Mouse (Mus musculus) forebrain, embryonic 11.5 days (tissue): Measurements from ENCODE around the gene Prr23a1. TPM values are rescaled to one million over a fixed set of nuclear protein-coding genes. Genes with fewer than 3 reads are reported as not detected.

Source experiments
- ATAC-seq: fragments of 200-750 bp; cut with Nextera tagmentation; replicated peaks from 2 replicates; pipeline ENCODE4 v1.8.0; 2017; ENCODE audit warnings: moderate TSS enrichment; ENCODE audit not compliant: low FRiP score
- DNase-seq: peaks from one replicate; pipeline ENCODE4 v3.0.0-alpha.2; 2017; ENCODE audit warnings: low spot score
- H3K27ac ChIP-seq: fragments of 300-500 bp; sonication (generic); 2 replicates; pipeline ENCODE4 v1.5.1; 2014; ENCODE audit warnings: low read depth, low read length
- H3K27me3 ChIP-seq: fragments of 300-500 bp; sonication (generic); 2 replicates; pipeline ENCODE4 v1.6.1; 2014; ENCODE audit warnings: mild to moderate bottlenecking, low read length, mixed read lengths; ENCODE audit not compliant: control insufficient read depth, insufficient read depth
- H3K36me3 ChIP-seq: fragments of 300-500 bp; sonication (generic); 2 replicates; pipeline ENCODE4 v1.6.1; 2014; ENCODE audit warnings: mild to moderate bottlenecking, low read length, moderate library complexity, mixed read lengths; ENCODE audit not compliant: control insufficient read depth, insufficient read depth
- H3K4me1 ChIP-seq: fragments of 300-500 bp; sonication (generic); replicated peaks from 2 replicates; pipeline ENCODE4 v1.6.1; 2014; ENCODE audit warnings: low read length, mixed read lengths; ENCODE audit not compliant: control insufficient read depth, insufficient read depth
- H3K4me2 ChIP-seq: fragments of 300-500 bp; sonication (generic); 2 replicates; pipeline ENCODE4 v1.6.1; 2014; ENCODE audit warnings: low read depth, mild to moderate bottlenecking, low read length, moderate library complexity, mixed read lengths; ENCODE audit not compliant: severe bottlenecking
- H3K4me3 ChIP-seq: fragments of 300-500 bp; sonication (generic); 2 replicates; pipeline ENCODE4 v1.5.1; 2014; ENCODE audit warnings: low read depth, low read length
- H3K9ac ChIP-seq: fragments of 300-500 bp; sonication (generic); 2 replicates; pipeline ENCODE4 v1.6.1; 2014; ENCODE audit warnings: low read length
- H3K9me3 ChIP-seq: fragments of 300-500 bp; sonication (generic); 2 replicates; pipeline ENCODE4 v1.6.1; 2016; ENCODE audit warnings: low read length, mixed read lengths; ENCODE audit not compliant: control insufficient read depth
- WGBS: fragments of 180-500 bp; shearing (Covaris S2); extraction: QIAGEN DNeasy Blood & Tissue Kit; methylation state at CpG from one replicate; pipeline ENCODE4 v1.1.7; 2014; 5-methylcytosine and 5-hydroxymethylcytosine counted together
- polyA plus RNA-seq: library from polyadenylated mRNA; unstranded; fragments of >200 nt; fragmentation: Nextera tagmentation; extraction: Ambion mirVana; gene quantifications from 2 replicates; pipeline ENCODE4 v1.2.1, GENCODE M21; 2014

Gene Prr23a1
- polyA plus RNA-seq, 1 experiment from 2014 or later: not detected

GRCm38 (mm10) chr9:98818971-98819370 is 23.3 kb upstream of the Prr23a1 start:
- no peaks in the 10 kb centered on the region for H3K27me3 ChIP-seq
- no peak overlapping the region for H3K9ac ChIP-seq
- H3K4me1 ChIP-seq: no peaks in the 10 kb centered on the region
- H3K4me2 ChIP-seq: no peak overlapping the region
- DNase-seq: no peak
- no peaks in the 10 kb centered on the region for H3K9me3 ChIP-seq
- H3K27ac ChIP-seq: no peak overlapping the region
- no peak overlapping the region for H3K4me3 ChIP-seq
- WGBS: 87% methylated on average over 5 of the region's 5 CpGs
- no peaks in the 10 kb centered on the region for H3K36me3 ChIP-seq
- ATAC-seq: no peak

DNA sequence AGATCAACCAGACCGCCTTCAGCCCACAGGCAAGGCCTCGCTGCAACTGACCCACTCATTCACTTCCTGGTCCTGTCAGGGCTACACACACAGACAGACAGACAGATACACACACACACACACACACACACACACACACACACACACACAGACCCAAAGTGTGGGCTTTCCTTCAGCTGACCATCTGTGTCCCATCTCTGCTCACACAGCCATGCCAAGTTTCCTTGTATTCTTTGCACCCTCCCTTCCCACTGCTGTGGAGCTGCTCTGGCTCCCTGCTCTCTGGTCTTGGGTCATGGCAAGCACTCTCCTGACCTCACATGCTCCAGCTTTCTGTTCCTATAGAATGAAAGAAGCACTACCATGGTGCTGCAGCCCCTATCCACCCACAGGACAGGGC is 22.8 kb upstream of the Prr23a1 start:
- no peak overlapping the region for H3K4me3 ChIP-seq
- WGBS: 81% methylated on average over 2 of the region's 2 CpGs
- H3K27ac ChIP-seq: no peak overlapping the region
- no peaks in the 10 kb centered on the region for H3K4me1 ChIP-seq
- no peak for DNase-seq
- H3K4me2 ChIP-seq: no peak overlapping the region
- H3K9me3 ChIP-seq: no peaks in the 10 kb centered on the region
- no peak for ATAC-seq
- no peaks in the 10 kb centered on the region for H3K27me3 ChIP-seq
- no peak overlapping the region for H3K9ac ChIP-seq
- no peaks in the 10 kb centered on the region for H3K36me3 ChIP-seq

GRCm38 (mm10) chr9:98820461-98820860 is 21.8 kb upstream of the Prr23a1 start:
- H3K9me3 ChIP-seq: no peaks in the 10 kb centered on the region
- DNase-seq (no peak), ATAC-seq (no peak)
- no peaks in the 10 kb centered on the region for H3K27me3 ChIP-seq
- no peak overlapping the region for H3K27ac ChIP-seq
- 91% methylated on average over 4 of the region's 4 CpGs for WGBS
- H3K36me3 ChIP-seq: no peaks in the 10 kb centered on the region
- no peak overlapping the region for H3K4me3 ChIP-seq
- no peak overlapping the region for H3K4me2 ChIP-seq
- no peaks in the 10 kb centered on the region for H3K4me1 ChIP-seq
- H3K9ac ChIP-seq: no peak overlapping the region

- Histone ChIP-seq H3K4me2 (no peak overlapping the region), H3K27ac (no peak overlapping the region), H3K9ac (no peak overlapping the region), H3K27me3 (no peaks in the 10 kb centered on the region), H3K36me3 (no peaks in the 10 kb centered on the region), H3K4me1 (no peaks in the 10 kb centered on the region), H3K9me3 (no peaks in the 10 kb centered on the region), H3K4me3 (no peak overlapping the region)
- ATAC-seq (no peak), DNase-seq (no peak)
Observed at GRCm38 (mm10) chr9:98821067-98821466, 21.2 kb upstream of the Prr23a1 start.

- Histone ChIP-seq H3K4me3 (no peak overlapping the region), H3K9ac (no peak overlapping the region), H3K27me3 (no peaks in the 10 kb centered on the region), H3K4me2 (no peak overlapping the region), H3K36me3 (no peaks in the 10 kb centered on the region), H3K4me1 (no peaks in the 10 kb centered on the region), H3K27ac (no peak overlapping the region), H3K9me3 (no peaks in the 10 kb centered on the region)
- WGBS: 89% methylated on average over 7 of the region's 7 CpGs
- DNase-seq (no peak), ATAC-seq (no peak)
Observed at GRCm38 (mm10) chr9:98823805-98824204, 18.5 kb upstream of the Prr23a1 start.

DNA sequence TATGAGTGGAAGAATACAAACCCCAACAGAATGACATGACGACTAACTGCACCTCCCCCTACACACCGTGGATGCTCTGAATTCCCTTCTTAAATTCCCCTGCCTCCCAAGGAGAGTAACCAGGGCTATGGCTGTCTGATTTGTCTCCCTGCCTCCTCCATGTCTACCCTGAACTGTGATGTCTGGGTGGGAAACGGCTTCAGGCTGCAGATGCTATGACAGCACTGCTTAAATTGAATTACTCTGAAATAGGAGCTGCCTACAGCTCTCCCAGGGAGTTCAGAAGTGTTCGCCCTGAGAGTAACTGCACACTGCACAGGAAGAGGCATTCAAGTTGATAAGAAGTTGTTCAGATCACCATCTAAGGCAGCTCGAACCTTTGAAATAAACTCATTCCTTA is 12.8 kb upstream of the Prr23a1 start:
- Histone ChIP-seq H3K36me3 (no peaks in the 10 kb centered on the region), H3K9ac (no peak overlapping the region), H3K4me2 (no peak overlapping the region), H3K4me3 (no peak overlapping the region), H3K27ac (no peak overlapping the region), H3K9me3 (no peaks in the 10 kb centered on the region), H3K4me1 (no peaks in the 10 kb centered on the region), H3K27me3 (no peaks in the 10 kb centered on the region)
- no peak for DNase-seq
- 65% methylated on average over 5 of the region's 5 CpGs for WGBS
- no peak for ATAC-seq

GRCm38 (mm10) chr9:98837537-98838074 is 4.7 kb upstream of the Prr23a1 start:
- Histone ChIP-seq H3K4me2 (no peak overlapping the region), H3K27ac (no peak overlapping the region), H3K9ac (no peak overlapping the region), H3K36me3 (no peaks in the 10 kb centered on the region), H3K27me3 (no peaks in the 10 kb centered on the region), H3K4me1 (no peaks in the 10 kb centered on the region), H3K4me3 (no peak overlapping the region), H3K9me3 (no peaks in the 10 kb centered on the region; the same call in 1 of the 2 replicates)
- DNase-seq (no peak), ATAC-seq (no peak)
- 86% methylated on average over 7 of the region's 7 CpGs for WGBS

DNA sequence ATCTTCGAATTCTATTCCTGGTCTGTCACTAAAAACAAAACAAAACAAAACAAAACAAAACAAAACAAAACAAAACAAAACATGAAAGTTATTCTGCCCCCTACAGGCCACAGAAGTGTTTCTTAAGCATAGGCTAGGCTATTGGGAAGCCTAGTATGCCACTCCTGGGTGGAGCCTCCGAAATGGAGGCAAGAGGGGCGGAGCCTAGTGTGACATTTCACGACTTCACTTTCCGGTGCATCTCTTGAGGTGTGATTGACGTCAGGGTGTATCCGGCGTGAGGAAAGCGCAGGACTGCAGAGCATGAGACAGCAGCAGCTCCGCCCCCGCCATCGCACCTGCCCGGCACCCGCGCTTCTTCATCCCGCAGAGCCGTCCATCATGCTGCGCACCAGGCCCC is 13.9 kb downstream of the Prr23a1 start, which contains the start of gene Prr23a2:
TSS of gene Prr23a2 (plus strand) at position 285 of the 400 bp plus-strand sequence.
- Histone ChIP-seq H3K4me2 (no peak within 1 kb of the TSS), H3K9ac (no peak within 1 kb of the TSS), H3K4me1 (no peaks in the 10 kb centered on the region), H3K27me3 (no peaks in the 10 kb centered on the region), H3K27ac (no peak within 1 kb of the TSS), H3K4me3 (no peak within 1 kb of the TSS), H3K36me3 (no peaks in the 10 kb centered on the region), H3K9me3 (no peaks in the 10 kb centered on the region)
- WGBS: 85% methylated on average over 18 of the region's 18 CpGs
- DNase-seq: no peak
- no peak for ATAC-seq

DNA sequence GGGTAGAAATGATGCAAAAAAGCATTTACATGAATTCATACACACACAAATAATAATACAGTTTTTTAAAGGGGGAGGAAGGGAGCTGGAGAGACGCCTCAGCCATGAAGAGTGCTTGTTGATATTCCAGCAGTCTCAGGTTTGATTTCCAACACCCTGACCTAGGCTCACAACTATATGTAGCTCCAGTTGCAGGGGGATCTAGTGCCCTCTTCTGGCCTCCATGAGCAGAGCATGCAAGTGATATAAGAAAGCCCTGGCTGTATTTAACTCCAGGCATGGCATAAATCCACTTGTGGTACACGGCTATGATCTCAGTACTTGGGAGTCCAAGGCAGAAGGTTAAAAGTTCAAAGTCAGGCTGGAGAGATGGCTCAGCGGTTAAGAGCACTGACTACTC is 21.2 kb downstream of the Prr23a1 start:
- ATAC-seq: no peak
- no peaks in the 10 kb centered on the region for H3K27me3 ChIP-seq

More for the DNA sequence above, 21.2 kb downstream of the Prr23a1 start:
- no peaks in the 10 kb centered on the region for H3K36me3 ChIP-seq
- H3K9me3 ChIP-seq: no peaks in the 10 kb centered on the region
- no peak for DNase-seq
- no peak overlapping the region for H3K4me2 ChIP-seq
- no peak overlapping the region for H3K4me3 ChIP-seq
- WGBS: 75% methylated on average over 3 of the region's 3 CpGs
- no peaks in the 10 kb centered on the region for H3K4me1 ChIP-seq
- H3K9ac ChIP-seq: no peak overlapping the region
- no peak overlapping the region for H3K27ac ChIP-seq
